Mouse (Mus musculus): ENCODE data around the gene Capza1. TPM values are rescaled to one million over a fixed set of nuclear protein-coding genes. Genes with fewer than 3 reads are reported as not detected.
"Not testable (repeated sequence)": the region's sequence is repeated elsewhere in the genome, so short reads cannot be mapped to it uniquely, and the experiment has no call there.

The Capza1 gene
- polyA plus RNA-seq, 1 experiment from 2014 or later, result 269 TPM

GRCm38 (mm10) chr3:104822413-104822812, 41.9 kb downstream of the Capza1 start:
- Histone ChIP-seq H3K27me3 (ENCODE audit: control insufficient read depth, insufficient read depth, low read length) (no peaks in the 10 kb centered on the region), H3K4me3 (ENCODE audit: low read depth, low read length) (no peak overlapping the region), H3K9ac (ENCODE audit: low read length) (no peak overlapping the region), H3K36me3 (ENCODE audit: control insufficient read depth, insufficient read depth, low read length) (no peaks in the 10 kb centered on the region; the same call in 1 of the 2 replicates), H3K27ac (ENCODE audit: low read depth, low read length) (no peak overlapping the region), H3K9me3 (ENCODE audit: control insufficient read depth, low read length) (no peaks in the 10 kb centered on the region), H3K4me1 (ENCODE audit: control insufficient read depth, insufficient read depth, low read length) (peaks cover 5% of the 10 kb centered on the region), H3K4me2 (ENCODE audit: low read depth) (no peak overlapping the region)
- DNase-seq (ENCODE audit: low spot score) (no peak), ATAC-seq (ENCODE audit: insufficient read depth, low FRiP score, low TSS enrichment) (no peak)
- 85% methylated on average over 3 of the region's 3 CpGs for WGBS

GRCm38 (mm10) chr3:104820426-104820825, 43.9 kb downstream of the Capza1 start:
- no peak overlapping the region for H3K9ac ChIP-seq (ENCODE audit: low read length)
- no peak overlapping the region for H3K4me2 ChIP-seq (ENCODE audit: low read depth)
- H3K4me1 ChIP-seq (ENCODE audit: control insufficient read depth, insufficient read depth, low read length), result peaks cover 5% of the 10 kb centered on the region
- no peaks in the 10 kb centered on the region for H3K9me3 ChIP-seq (ENCODE audit: control insufficient read depth, low read length)
- no peaks in the 10 kb centered on the region for H3K36me3 ChIP-seq (ENCODE audit: control insufficient read depth, insufficient read depth, low read length)
- no peak for ATAC-seq (ENCODE audit: insufficient read depth, low FRiP score, low TSS enrichment)
- H3K4me3 ChIP-seq (ENCODE audit: low read depth, low read length), result no peak overlapping the region
- H3K27me3 ChIP-seq (ENCODE audit: control insufficient read depth, insufficient read depth, low read length), result no peaks in the 10 kb centered on the region
- no peak overlapping the region for H3K27ac ChIP-seq (ENCODE audit: low read depth, low read length)
- WGBS, result 56% methylated on average over 1 of the region's 1 CpGs
- no peak for DNase-seq (ENCODE audit: low spot score)

GRCm38 (mm10) chr3:104818749-104819134, 45.6 kb downstream of the Capza1 start:
- no peak; the same call in 1 of the 2 replicates for ATAC-seq (ENCODE audit: insufficient read depth, low FRiP score, low TSS enrichment)
- Histone ChIP-seq H3K9ac (ENCODE audit: low read length) (peak overlapping the region; percentile 78), H3K27ac (ENCODE audit: low read depth, low read length) (no peak overlapping the region)

GRCm38 (mm10) chr3:104817991-104818748, 46.1 kb downstream of the Capza1 start, which contains the start of gene Mov10:
Gene Mov10, minus strand, starts transcription at chr3:104818563.
- Histone ChIP-seq H3K4me2 (ENCODE audit: low read depth) (peak within 1 kb of the TSS; percentile 95), H3K9me3 (ENCODE audit: control insufficient read depth, low read length) (no peaks in the 10 kb centered on the region), H3K4me1 (ENCODE audit: control insufficient read depth, insufficient read depth, low read length) (peaks cover 5% of the 10 kb centered on the region), H3K9ac (ENCODE audit: low read length) (peak within 1 kb of the TSS; percentile 78), H3K27me3 (ENCODE audit: control insufficient read depth, insufficient read depth, low read length) (no peaks in the 10 kb centered on the region), H3K27ac (ENCODE audit: low read depth, low read length) (0 out of 2 replicates have a peak within 1 kb of the TSS, but pooled peaks have one; percentile 23), H3K36me3 (ENCODE audit: control insufficient read depth, insufficient read depth, low read length) (no peaks in the 10 kb centered on the region), H3K4me3 (ENCODE audit: low read depth, low read length) (peak within 1 kb of the TSS; percentile 83)
- DNase-seq (ENCODE audit: low spot score) (peak; percentile 80), ATAC-seq (ENCODE audit: insufficient read depth, low FRiP score, low TSS enrichment) (peak; percentile 83)
- under 1% methylated on average over 40 of the region's 40 CpGs for WGBS

More at GRCm38 (mm10) chr3:104818749-104819134, 45.6 kb downstream of the Capza1 start:
- H3K27me3 ChIP-seq (ENCODE audit: control insufficient read depth, insufficient read depth, low read length), result no peaks in the 10 kb centered on the region
- peak overlapping the region; percentile 95 for H3K4me2 ChIP-seq (ENCODE audit: low read depth)
- no peaks in the 10 kb centered on the region for H3K9me3 ChIP-seq (ENCODE audit: control insufficient read depth, low read length)
- H3K36me3 ChIP-seq (ENCODE audit: control insufficient read depth, insufficient read depth, low read length), result no peaks in the 10 kb centered on the region
- H3K4me3 ChIP-seq (ENCODE audit: low read depth, low read length), result peak overlapping the region; percentile 83
- H3K4me1 ChIP-seq (ENCODE audit: control insufficient read depth, insufficient read depth, low read length), result peaks cover 5% of the 10 kb centered on the region
- WGBS, result 4% methylated on average over 3 of the region's 3 CpGs
- no peak for DNase-seq (ENCODE audit: low spot score)

GRCm38 (mm10) chr3:104817481-104817990, 46.8 kb downstream of the Capza1 start:
- under 1% methylated on average over 46 of the region's 46 CpGs for WGBS
- Histone ChIP-seq H3K9me3 (ENCODE audit: control insufficient read depth, low read length) (no peaks in the 10 kb centered on the region), H3K9ac (ENCODE audit: low read length) (peak overlapping the region; percentile 78), H3K4me3 (ENCODE audit: low read depth, low read length) (peak overlapping the region; percentile 83), H3K36me3 (ENCODE audit: control insufficient read depth, insufficient read depth, low read length) (no peaks in the 10 kb centered on the region), H3K4me2 (ENCODE audit: low read depth) (peak overlapping the region; percentile 95), H3K27ac (ENCODE audit: low read depth, low read length) (0 out of 2 replicates have a peak overlapping the region, but pooled peaks have one; percentile 23), H3K27me3 (ENCODE audit: control insufficient read depth, insufficient read depth, low read length) (no peaks in the 10 kb centered on the region), H3K4me1 (ENCODE audit: control insufficient read depth, insufficient read depth, low read length) (peaks cover 5% of the 10 kb centered on the region)
- peak; percentile 62 for ATAC-seq (ENCODE audit: insufficient read depth, low FRiP score, low TSS enrichment)
- DNase-seq (ENCODE audit: low spot score), result peak; percentile 56

- H3K27ac ChIP-seq (ENCODE audit: low read depth, low read length), result no peak overlapping the region
- DNase-seq (ENCODE audit: low spot score) (no peak), ATAC-seq (ENCODE audit: insufficient read depth, low FRiP score, low TSS enrichment) (no peak)
- H3K9me3 ChIP-seq (ENCODE audit: control insufficient read depth, low read length), result no peaks in the 10 kb centered on the region
- no peaks in the 10 kb centered on the region for H3K36me3 ChIP-seq (ENCODE audit: control insufficient read depth, insufficient read depth, low read length)
- H3K4me1 ChIP-seq (ENCODE audit: control insufficient read depth, insufficient read depth, low read length), result peaks cover 5% of the 10 kb centered on the region
- H3K9ac ChIP-seq (ENCODE audit: low read length), result no peak overlapping the region
- WGBS, result 99% methylated on average over 7 of the region's 7 CpGs
- no peak overlapping the region for H3K4me2 ChIP-seq (ENCODE audit: low read depth)
- no peaks in the 10 kb centered on the region for H3K27me3 ChIP-seq (ENCODE audit: control insufficient read depth, insufficient read depth, low read length)
- no peak overlapping the region for H3K4me3 ChIP-seq (ENCODE audit: low read depth, low read length)
These were observed 48.2 kb downstream of the Capza1 start for GRCm38 (mm10) chr3:104816130-104816529.

GRCm38 (mm10) chr3:104815346-104815745, 49.0 kb downstream of the Capza1 start:
- no peak for ATAC-seq (ENCODE audit: insufficient read depth, low FRiP score, low TSS enrichment)
- DNase-seq (ENCODE audit: low spot score), result no peak
- Histone ChIP-seq H3K27ac (ENCODE audit: low read depth, low read length) (no peak overlapping the region), H3K4me2 (ENCODE audit: low read depth) (no peak overlapping the region), H3K4me3 (ENCODE audit: low read depth, low read length) (no peak overlapping the region), H3K4me1 (ENCODE audit: control insufficient read depth, insufficient read depth, low read length) (peaks cover 5% of the 10 kb centered on the region), H3K27me3 (ENCODE audit: control insufficient read depth, insufficient read depth, low read length) (no peaks in the 10 kb centered on the region), H3K9me3 (ENCODE audit: control insufficient read depth, low read length) (no peaks in the 10 kb centered on the region), H3K9ac (ENCODE audit: low read length) (no peak overlapping the region), H3K36me3 (ENCODE audit: control insufficient read depth, insufficient read depth, low read length) (no peaks in the 10 kb centered on the region)
- WGBS, result 64% methylated on average over 2 of the region's 2 CpGs

- no peaks in the 10 kb centered on the region for H3K27me3 ChIP-seq (ENCODE audit: control insufficient read depth, insufficient read depth, low read length)
- no peak overlapping the region for H3K4me2 ChIP-seq (ENCODE audit: low read depth)
- H3K9me3 ChIP-seq (ENCODE audit: control insufficient read depth, low read length), result no peaks in the 10 kb centered on the region
- ATAC-seq (ENCODE audit: insufficient read depth, low FRiP score, low TSS enrichment), result no peak
- H3K4me3 ChIP-seq (ENCODE audit: low read depth, low read length), result no peak overlapping the region
- DNase-seq (ENCODE audit: low spot score), result no peak
- WGBS, result 84% methylated on average over 1 of the region's 1 CpGs
- peaks cover 5% of the 10 kb centered on the region for H3K4me1 ChIP-seq (ENCODE audit: control insufficient read depth, insufficient read depth, low read length)
- H3K36me3 ChIP-seq (ENCODE audit: control insufficient read depth, insufficient read depth, low read length), result no peaks in the 10 kb centered on the region
- no peak overlapping the region for H3K9ac ChIP-seq (ENCODE audit: low read length)
- no peak overlapping the region for H3K27ac ChIP-seq (ENCODE audit: low read depth, low read length)
These were observed 49.6 kb downstream of the Capza1 start for GRCm38 (mm10) chr3:104814746-104815145.

- not testable (repeated sequence) for H3K9me3 ChIP-seq (ENCODE audit: control insufficient read depth, low read length); ATAC-seq (ENCODE audit: insufficient read depth, low FRiP score, low TSS enrichment); H3K4me1 ChIP-seq (ENCODE audit: control insufficient read depth, insufficient read depth, low read length); H3K27ac ChIP-seq (ENCODE audit: low read depth, low read length); H3K4me3 ChIP-seq (ENCODE audit: low read depth, low read length); H3K36me3 ChIP-seq (ENCODE audit: control insufficient read depth, insufficient read depth, low read length); H3K27me3 ChIP-seq (ENCODE audit: control insufficient read depth, insufficient read depth, low read length); DNase-seq (ENCODE audit: low spot score); H3K9ac ChIP-seq (ENCODE audit: low read length); H3K4me2 ChIP-seq (ENCODE audit: low read depth)
- 92% methylated on average over 7 of the region's 7 CpGs for WGBS
These were observed 51.1 kb downstream of the Capza1 start for GRCm38 (mm10) chr3:104813227-104813626.

Measured in neural tube, embryonic 11.5 days (tissue).